Mouse (Mus musculus) adrenal gland, postnatal 14 days (tissue): ENCODE measurements around the gene Sema6c. TPM values are rescaled to one million over a fixed set of nuclear protein-coding genes. Genes with fewer than 3 reads are reported as not detected.

Experiments
- microRNA-seq, 2 experiments: library from miRNA; unstranded; fragments of <30 nt; microRNA quantifications; one replicate each; pipeline ENCODE4 v1.2.0; 2021
- total RNA-seq: library from RNA; stranded (reverse); gene quantifications from 2 replicates; pipeline ENCODE4 v1.2.3, GENCODE M21; 2021

The Sema6c gene
- total RNA-seq, 1 experiment from 2014 or later, result 2.8 TPM

Small RNA genes within 50 kb of the gene (microRNA-seq; reads per million reads assigned to microRNA genes)
- 0 reads per million in 2 experiments for gene Mir8099-1

Other genes starting within 250 kb of the Sema6c start
- 68.0 and 87.5 TPM in 2 replicates for gene Selenbp1, start 227.4 kb upstream of the Sema6c start, total RNA-seq
- gene Rfx5, start 206.4 kb upstream of the Sema6c start, total RNA-seq, result 22.4 and 26.9 TPM in 2 replicates
- gene Pi4kb, start 185.7 kb upstream of the Sema6c start, total RNA-seq, result 40.5 and 46.3 TPM in 2 replicates
- 30.9 and 33.2 TPM in 2 replicates for gene Zfp687, start 145.0 kb upstream of the Sema6c start, total RNA-seq
- 218 and 243 TPM in 2 replicates for gene Psmd4, start 117.8 kb upstream of the Sema6c start, total RNA-seq
- gene Pip5k1a, start 53.5 kb upstream of the Sema6c start, total RNA-seq, result 42.9 and 43.8 TPM in 2 replicates
- gene Vps72, start 49.4 kb upstream of the Sema6c start, total RNA-seq, result 56.6 and 62.8 TPM in 2 replicates
- 1.4 TPM in 1 of 2 replicates, not detected in the other for gene Tmod4, start 36.0 kb upstream of the Sema6c start, total RNA-seq
- gene Scnm1, start 26.4 kb upstream of the Sema6c start, total RNA-seq, result 39.8 and 43.6 TPM in 2 replicates
- gene Lysmd1, start 26.4 kb upstream of the Sema6c start, total RNA-seq, result 9.0 and 11.3 TPM in 2 replicates
- 1.7 and 7.8 TPM in 2 replicates for gene Tnfaip8l2, start 18.1 kb upstream of the Sema6c start, total RNA-seq
- gene Gabpb2, start 57.5 kb downstream of the Sema6c start, total RNA-seq, result 22.6 and 26.4 TPM in 2 replicates
- gene Cdc42se1, start 68.3 kb downstream of the Sema6c start, total RNA-seq, result 63.3 and 80.3 TPM in 2 replicates
- 6.9 and 15.1 TPM in 2 replicates for gene Mllt11, start 71.7 kb downstream of the Sema6c start, total RNA-seq
- not detected in 2 replicates for gene Gm128, start 81.1 kb downstream of the Sema6c start, total RNA-seq
- gene Bnipl, start 90.7 kb downstream of the Sema6c start, total RNA-seq, result 0.19 and 0.34 TPM in 2 replicates
- 78.9 and 104 TPM in 2 replicates for gene Mindy1, start 120.9 kb downstream of the Sema6c start, total RNA-seq
- 21.6 and 24.0 TPM in 2 replicates for gene Prune1, start 121.6 kb downstream of the Sema6c start, total RNA-seq
- 1.1 and 1.6 TPM in 2 replicates for gene Anxa9, start 146.7 kb downstream of the Sema6c start, total RNA-seq
- 181 and 196 TPM in 2 replicates for gene Cers2, start 154.3 kb downstream of the Sema6c start, total RNA-seq
- gene Setdb1, start 196.7 kb downstream of the Sema6c start, total RNA-seq, result 27.1 and 28.0 TPM in 2 replicates
- not detected in 2 replicates for gene 4930558C23Rik, start 242.4 kb downstream of the Sema6c start, total RNA-seq